Mouse (Mus musculus): ENCODE results near the gene Taok2.

Taok2 gene

GRCm38 (mm10) chr7:126888852-126889251, 4.3 kb upstream of the Taok2 start:
- Histone ChIP-seq H3K4me3 (replicated peaks; ENCODE audit: low read length) (0 out of 2 replicates have a peak overlapping the region, but pooled peaks have one; percentile 20), H3K9me3 (ENCODE audit: low read length) (no peaks in the 10 kb centered on the region), H3K27me3 (ENCODE audit: insufficient read depth, low read length) (no peaks in the 10 kb centered on the region), H3K4me1 (replicated peaks; ENCODE audit: low read depth, low read length) (peaks cover 23% of the 10 kb centered on the region), H3K36me3 (ENCODE audit: insufficient read depth, low read length) (peaks cover 11% of the 10 kb centered on the region)
- TF ChIP-seq NANOG (IDR thresholded peaks at IDR 0.05; ENCODE audit: borderline replicate concordance, low read length) = no peak
- peak; percentile 54 for TF ChIP-seq CTCF (conservative IDR thresholded peaks at IDR 0.05; ENCODE audit: low read length)

GRCm38 (mm10) chr7:126887281-126887680, 2.8 kb upstream of the Taok2 start:
- TF ChIP-seq NANOG (IDR thresholded peaks at IDR 0.05; ENCODE audit: borderline replicate concordance, low read length) = no peak
- TF ChIP-seq CTCF (conservative IDR thresholded peaks at IDR 0.05; ENCODE audit: low read length) = no peak
- no peak for TF ChIP-seq POU5F1 (IDR thresholded peaks at IDR 0.05; ENCODE audit: borderline replicate concordance, low read length)
- Histone ChIP-seq H3K4me1 (replicated peaks; ENCODE audit: low read depth, low read length) (peaks cover 39% of the 10 kb centered on the region), H3K36me3 (ENCODE audit: insufficient read depth, low read length) (peaks cover 18% of the 10 kb centered on the region), H3K9me3 (ENCODE audit: low read length) (no peaks in the 10 kb centered on the region), H3K27me3 (ENCODE audit: insufficient read depth, low read length) (no peaks in the 10 kb centered on the region), H3K4me3 (replicated peaks; ENCODE audit: low read length) (no peak overlapping the region)

- Histone ChIP-seq H3K27me3 (ENCODE audit: insufficient read depth, low read length) (no peaks in the 10 kb centered on the region), H3K36me3 (ENCODE audit: insufficient read depth, low read length) (peaks cover 42% of the 10 kb centered on the region), H3K9me3 (ENCODE audit: low read length) (no peaks in the 10 kb centered on the region), H3K4me3 (replicated peaks; ENCODE audit: low read length) (peak overlapping the region; percentile 94), H3K4me1 (replicated peaks; ENCODE audit: low read depth, low read length) (peaks cover 49% of the 10 kb centered on the region)
- TF ChIP-seq CTCF (conservative IDR thresholded peaks at IDR 0.05; ENCODE audit: low read length) (no peak), NANOG (IDR thresholded peaks at IDR 0.05; ENCODE audit: borderline replicate concordance, low read length) (no peak), POU5F1 (IDR thresholded peaks at IDR 0.05; ENCODE audit: borderline replicate concordance, low read length) (no peak)
Observed at GRCm38 (mm10) chr7:126883731-126884181, 747 bp downstream of the Taok2 start.

GRCm38 (mm10) chr7:126881040-126881439, 3.5 kb downstream of the Taok2 start:
- Histone ChIP-seq H3K27me3 (ENCODE audit: insufficient read depth, low read length) (no peaks in the 10 kb centered on the region), H3K9me3 (ENCODE audit: low read length) (no peaks in the 10 kb centered on the region), H3K4me1 (replicated peaks; ENCODE audit: low read depth, low read length) (peaks cover 44% of the 10 kb centered on the region), H3K36me3 (ENCODE audit: insufficient read depth, low read length) (peaks cover 69% of the 10 kb centered on the region), H3K4me3 (replicated peaks; ENCODE audit: low read length) (no peak overlapping the region)
- TF ChIP-seq POU5F1 (IDR thresholded peaks at IDR 0.05; ENCODE audit: borderline replicate concordance, low read length) (no peak), NANOG (IDR thresholded peaks at IDR 0.05; ENCODE audit: borderline replicate concordance, low read length) (no peak)

GRCm38 (mm10) chr7:126877239-126877638, 7.3 kb downstream of the Taok2 start:
- Histone ChIP-seq H3K4me1 (replicated peaks; ENCODE audit: low read depth, low read length) (peaks cover 24% of the 10 kb centered on the region), H3K4me3 (replicated peaks; ENCODE audit: low read length) (no peak overlapping the region), H3K27me3 (ENCODE audit: insufficient read depth, low read length) (no peaks in the 10 kb centered on the region), H3K36me3 (ENCODE audit: insufficient read depth, low read length) (peaks cover 100% of the 10 kb centered on the region), H3K9me3 (ENCODE audit: low read length) (no peaks in the 10 kb centered on the region)
- TF ChIP-seq CTCF (conservative IDR thresholded peaks at IDR 0.05; ENCODE audit: low read length) (no peak), POU5F1 (IDR thresholded peaks at IDR 0.05; ENCODE audit: borderline replicate concordance, low read length) (no peak), NANOG (IDR thresholded peaks at IDR 0.05; ENCODE audit: borderline replicate concordance, low read length) (no peak)

GRCm38 (mm10) chr7:126870520-126870891, 14.0 kb downstream of the Taok2 start:
- Histone ChIP-seq H3K4me3 (replicated peaks; ENCODE audit: low read length) (no peak overlapping the region), H3K36me3 (ENCODE audit: insufficient read depth, low read length) (peaks cover 100% of the 10 kb centered on the region)
- TF ChIP-seq CTCF (conservative IDR thresholded peaks at IDR 0.05; ENCODE audit: low read length) (no peak), POU5F1 (IDR thresholded peaks at IDR 0.05; ENCODE audit: borderline replicate concordance, low read length) (no peak), NANOG (IDR thresholded peaks at IDR 0.05; ENCODE audit: borderline replicate concordance, low read length) (no peak)

GRCm38 (mm10) chr7:126869780-126870519, 14.6 kb downstream of the Taok2 start:
- no peaks in the 10 kb centered on the region for H3K27me3 ChIP-seq (ENCODE audit: insufficient read depth, low read length)
- no peak for TF ChIP-seq POU5F1 (IDR thresholded peaks at IDR 0.05; ENCODE audit: borderline replicate concordance, low read length)
- TF ChIP-seq CTCF (conservative IDR thresholded peaks at IDR 0.05; ENCODE audit: low read length) = no peak
- TF ChIP-seq NANOG (IDR thresholded peaks at IDR 0.05; ENCODE audit: borderline replicate concordance, low read length) = no peak
- H3K4me1 ChIP-seq (replicated peaks; ENCODE audit: low read depth, low read length) = peaks cover 78% of the 10 kb centered on the region
- H3K9me3 ChIP-seq (ENCODE audit: low read length) = no peaks in the 10 kb centered on the region
- peaks cover 100% of the 10 kb centered on the region for H3K36me3 ChIP-seq (ENCODE audit: insufficient read depth, low read length)
- no peak overlapping the region for H3K4me3 ChIP-seq (replicated peaks; ENCODE audit: low read length)

More at GRCm38 (mm10) chr7:126870520-126870891, 14.0 kb downstream of the Taok2 start:
- Histone ChIP-seq H3K27me3 (ENCODE audit: insufficient read depth, low read length) (no peaks in the 10 kb centered on the region), H3K4me1 (replicated peaks; ENCODE audit: low read depth, low read length) (peaks cover 73% of the 10 kb centered on the region), H3K9me3 (ENCODE audit: low read length) (no peaks in the 10 kb centered on the region)

GRCm38 (mm10) chr7:126868003-126868402, 16.5 kb downstream of the Taok2 start:
- no peaks in the 10 kb centered on the region for H3K27me3 ChIP-seq (ENCODE audit: insufficient read depth, low read length)
- H3K4me1 ChIP-seq (replicated peaks; ENCODE audit: low read depth, low read length) = peaks cover 96% of the 10 kb centered on the region
- peaks cover 6% of the 10 kb centered on the region for H3K9me3 ChIP-seq (ENCODE audit: low read length)
- no peak for TF ChIP-seq NANOG (IDR thresholded peaks at IDR 0.05; ENCODE audit: borderline replicate concordance, low read length)
- no peak for TF ChIP-seq CTCF (conservative IDR thresholded peaks at IDR 0.05; ENCODE audit: low read length)
- TF ChIP-seq POU5F1 (IDR thresholded peaks at IDR 0.05; ENCODE audit: borderline replicate concordance, low read length) = no peak
- no peak overlapping the region for H3K4me3 ChIP-seq (replicated peaks; ENCODE audit: low read length)
- peaks cover 100% of the 10 kb centered on the region for H3K36me3 ChIP-seq (ENCODE audit: insufficient read depth, low read length)

GRCm38 (mm10) chr7:126867534-126867933, 17.0 kb downstream of the Taok2 start:
- no peak overlapping the region for H3K4me3 ChIP-seq (replicated peaks; ENCODE audit: low read length)
- H3K9me3 ChIP-seq (ENCODE audit: low read length) = peaks cover 6% of the 10 kb centered on the region
- peaks cover 97% of the 10 kb centered on the region for H3K36me3 ChIP-seq (ENCODE audit: insufficient read depth, low read length)
- peaks cover 96% of the 10 kb centered on the region for H3K4me1 ChIP-seq (replicated peaks; ENCODE audit: low read depth, low read length)
- no peak for TF ChIP-seq NANOG (IDR thresholded peaks at IDR 0.05; ENCODE audit: borderline replicate concordance, low read length)
- TF ChIP-seq POU5F1 (IDR thresholded peaks at IDR 0.05; ENCODE audit: borderline replicate concordance, low read length) = no peak
- TF ChIP-seq CTCF (conservative IDR thresholded peaks at IDR 0.05; ENCODE audit: low read length) = no peak
- no peaks in the 10 kb centered on the region for H3K27me3 ChIP-seq (ENCODE audit: insufficient read depth, low read length)

Data from E14TG2a.4 (cell line).